Mouse (Mus musculus) megakaryocyte, embryonic 14.5 days (primary cell): ENCODE data around the gene Csnk1e.

Experiments used
- FLI1 ChIP-seq: IDR thresholded peaks from 2 replicates; pipeline ENCODE4 v1.6.1; 2012; ENCODE audit warnings: low read length, inconsistent platforms, mixed read lengths
- GATA1 ChIP-seq: IDR thresholded peaks from 3 replicates; pipeline ENCODE4 v1.6.1; 2012; ENCODE audit warnings: mixed read lengths, low read length, inconsistent platforms, borderline replicate concordance

DNA sequence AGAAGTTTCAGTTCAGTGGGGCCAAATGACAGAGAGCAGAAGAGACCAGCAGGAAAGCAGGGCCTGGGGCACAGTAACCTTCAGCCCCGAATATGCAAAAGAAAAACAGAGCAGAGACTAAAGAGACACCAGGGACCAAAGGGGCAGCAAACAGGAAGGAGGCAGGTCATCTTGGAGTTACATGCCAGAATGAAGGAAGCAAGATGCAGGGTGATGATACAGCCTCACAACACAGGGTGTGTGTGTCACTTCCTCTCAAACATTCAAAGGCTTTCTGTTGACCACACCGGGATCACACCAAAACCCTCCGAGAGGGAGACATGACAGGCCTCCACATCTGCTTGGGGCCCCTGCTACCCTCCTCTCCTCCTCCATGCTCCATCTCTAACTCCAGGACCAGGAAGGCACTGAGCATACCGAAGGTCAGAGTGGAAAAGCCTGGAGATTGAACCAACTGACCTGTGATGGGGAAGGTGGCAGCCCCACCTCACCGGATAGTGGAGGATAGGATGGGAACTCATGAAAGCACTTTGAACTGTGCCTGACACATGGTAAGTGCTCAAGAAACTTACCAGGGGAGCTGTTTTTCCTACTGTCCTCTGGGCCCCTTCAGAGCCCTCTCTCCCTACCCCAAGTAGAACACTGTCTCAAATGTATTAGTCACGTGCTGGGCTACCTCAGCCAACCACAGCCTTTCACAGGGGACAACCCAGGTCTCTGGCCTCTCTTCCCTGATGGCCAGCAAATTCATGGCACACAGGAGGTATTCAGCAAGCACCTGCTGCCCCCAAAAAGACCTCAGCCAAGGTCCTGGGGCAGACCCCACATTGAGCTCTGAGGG, 55.0 kb downstream of the Csnk1e start:
- TF ChIP-seq GATA1 (peak; percentile 73; the same call in 2 of the 3 replicates), FLI1 (no peak)
